Mouse (Mus musculus) myocyte (in vitro differentiated cells): ENCODE results near the gene Tcf7.

Experiments used
- CEBPB ChIP-seq: IDR thresholded peaks from 2 replicates; pipeline ENCODE4 v1.6.1; 2011; ENCODE audit warnings: mild to moderate bottlenecking, moderate library complexity; ENCODE audit not compliant: poor library complexity, insufficient read depth, severe bottlenecking
- MYOG ChIP-seq, 3 experiments: IDR thresholded peaks; one replicate each; pipeline ENCODE4 v1.6.1; 2011; ENCODE audit warnings: control low read depth in 2 of 3, low read depth in 2 of 3, mild to moderate bottlenecking in 2 of 3; ENCODE audit not compliant: insufficient read length in 2 of 3, control insufficient read depth in 1 of 3, insufficient read depth in 1 of 3
- POLR2A ChIP-seq: IDR thresholded peaks from one replicate; pipeline ENCODE4 v1.6.1; 2011; ENCODE audit warnings: low read depth, mild to moderate bottlenecking, control low read depth, moderate library complexity; ENCODE audit not compliant: insufficient read length
- POLR2AphosphoS2 ChIP-seq: IDR thresholded peaks from one replicate; pipeline ENCODE4 v1.6.1; 2011; ENCODE audit warnings: low read depth, control low read depth; ENCODE audit not compliant: insufficient read length
- TCF12 ChIP-seq: IDR thresholded peaks from one replicate; pipeline ENCODE4 v1.6.1; 2011; ENCODE audit warnings: mild to moderate bottlenecking, control low read depth; ENCODE audit not compliant: poor library complexity, insufficient read depth, severe bottlenecking

- TF ChIP-seq TCF12 (no peak), POLR2A (no peak), CEBPB (no peak), MYOG (IDR thresholded peaks at IDR 0.05; ENCODE audit: control insufficient read depth in 1 of 3, insufficient read depth in 1 of 3, insufficient read length in 2 of 3, low read depth in 2 of 3) (no peak), POLR2AphosphoS2 (no peak)
Measured at GRCm38 (mm10) chr11:52286301-52286957, 3.6 kb upstream of the Tcf7 start.
